Mouse (Mus musculus) thymus, adult 2 months (tissue): Measurements from ENCODE around the gene Pdss2.

Experiments
- CTCF ChIP-seq: fragments of 200-500 bp; IDR thresholded peaks from 2 replicates; pipeline ENCODE4 v1.5.1; 2012; ENCODE audit warnings: mild to moderate bottlenecking, control low read depth, low read length, moderate library complexity, borderline replicate concordance; ENCODE audit not compliant: control insufficient read depth, poor library complexity, insufficient read depth; ENCODE audit errors: extremely low read depth
- POLR2A ChIP-seq: fragments of 200-500 bp; IDR thresholded peaks from 2 replicates; pipeline ENCODE4 v1.6.1; 2012; ENCODE audit warnings: mild to moderate bottlenecking, low read length, control low read depth, moderate library complexity; ENCODE audit not compliant: control insufficient read depth, poor library complexity, insufficient read depth; ENCODE audit errors: extremely low read depth

GRCm38 (mm10) chr10:43312211-43312610 is 90.9 kb downstream of the Pdss2 start:
- TF ChIP-seq CTCF: no peak
- no peak for TF ChIP-seq POLR2A
